Mouse (Mus musculus): ENCODE measurements at regions not wholly inside any gene's neighbourhood (a gene's known extent, or its start where the extent isn't known, plus 50 kb on each side); places are given as distances from the start of the nearest gene placed in this dataset.

- no peaks in the 10 kb centered on the region for H3K36me3 ChIP-seq
- ATAC-seq (ENCODE audit: low FRiP score, low read depth), result no peak
- no peaks in the 10 kb centered on the region for H3K9me3 ChIP-seq
- H3K27me3 ChIP-seq (replicated peaks), result no peaks in the 10 kb centered on the region
- 57% methylated on average over 2 of the region's 2 CpGs for WGBS
- no peak overlapping the region for H3K27ac ChIP-seq
- H3K4me3 ChIP-seq, result no peak overlapping the region
- H3K9ac ChIP-seq, result no peak overlapping the region
- no peaks in the 10 kb centered on the region for H3K4me1 ChIP-seq
- H3K4me2 ChIP-seq (replicated peaks), result no peak overlapping the region
Observed at GRCm38 (mm10) chr9:23050751-23051150, 172.1 kb upstream of the Bmper start.

- no peak for ATAC-seq (ENCODE audit: low FRiP score, low read depth)
- no peaks in the 10 kb centered on the region for H3K9me3 ChIP-seq
- 78% methylated on average over 4 of the region's 4 CpGs for WGBS
- H3K4me1 ChIP-seq, result peaks cover 24% of the 10 kb centered on the region
- no peak overlapping the region for H3K9ac ChIP-seq
- H3K27me3 ChIP-seq (replicated peaks), result no peaks in the 10 kb centered on the region
- no peak overlapping the region for H3K27ac ChIP-seq
- H3K4me3 ChIP-seq, result no peak overlapping the region
- no peaks in the 10 kb centered on the region for H3K36me3 ChIP-seq
- H3K4me2 ChIP-seq (replicated peaks), result no peak overlapping the region
Observed at GRCm38 (mm10) chr9:23059526-23059925, 163.3 kb upstream of the Bmper start.

GRCm38 (mm10) chr9:23060526-23060925 lies 162.3 kb upstream of the Bmper start:
- Histone ChIP-seq H3K4me3 (no peak overlapping the region), H3K27me3 (replicated peaks) (no peaks in the 10 kb centered on the region), H3K9me3 (no peaks in the 10 kb centered on the region), H3K4me2 (replicated peaks) (no peak overlapping the region), H3K9ac (no peak overlapping the region), H3K4me1 (peaks cover 24% of the 10 kb centered on the region), H3K27ac (no peak overlapping the region), H3K36me3 (no peaks in the 10 kb centered on the region)
- ATAC-seq (ENCODE audit: low FRiP score, low read depth), result no peak

- no peaks in the 10 kb centered on the region for H3K27me3 ChIP-seq (replicated peaks)
- no peak overlapping the region for H3K27ac ChIP-seq
- no peaks in the 10 kb centered on the region for H3K9me3 ChIP-seq
- peak; percentile 31; the same call in 1 of the 2 replicates for ATAC-seq (ENCODE audit: low FRiP score, low read depth)
- no peaks in the 10 kb centered on the region for H3K36me3 ChIP-seq
- peaks cover 24% of the 10 kb centered on the region for H3K4me1 ChIP-seq
- 7% methylated on average over 4 of the region's 4 CpGs for WGBS
- no peak overlapping the region for H3K4me2 ChIP-seq (replicated peaks)
- H3K4me3 ChIP-seq, result no peak overlapping the region
- no peak overlapping the region for H3K9ac ChIP-seq
Observed at GRCm38 (mm10) chr9:23061179-23061929, 161.5 kb upstream of the Bmper start.

- no peaks in the 10 kb centered on the region for H3K9me3 ChIP-seq
- H3K9ac ChIP-seq, result no peak overlapping the region
- peak; percentile 67 for ATAC-seq (ENCODE audit: low FRiP score, low read depth)
- H3K4me2 ChIP-seq (replicated peaks), result no peak overlapping the region
- no peaks in the 10 kb centered on the region for H3K36me3 ChIP-seq
- no peaks in the 10 kb centered on the region for H3K27me3 ChIP-seq (replicated peaks)
- H3K4me3 ChIP-seq, result no peak overlapping the region
- WGBS, result 21% methylated on average over 8 of the region's 8 CpGs
- H3K27ac ChIP-seq, result no peak overlapping the region
- H3K4me1 ChIP-seq, result peaks cover 24% of the 10 kb centered on the region
Observed at GRCm38 (mm10) chr9:23062057-23062655, 160.7 kb upstream of the Bmper start.

GRCm38 (mm10) chr9:23062656-23063444 lies 160.0 kb upstream of the Bmper start:
- Histone ChIP-seq H3K9me3 (no peaks in the 10 kb centered on the region), H3K4me1 (peaks cover 24% of the 10 kb centered on the region), H3K4me2 (replicated peaks) (no peak overlapping the region), H3K9ac (no peak overlapping the region), H3K27ac (no peak overlapping the region), H3K36me3 (no peaks in the 10 kb centered on the region), H3K27me3 (replicated peaks) (no peaks in the 10 kb centered on the region), H3K4me3 (no peak overlapping the region)
- ATAC-seq (ENCODE audit: low FRiP score, low read depth), result peak; percentile 55
- 42% methylated on average over 7 of the region's 7 CpGs for WGBS

GRCm38 (mm10) chr9:23064001-23064400 lies 158.9 kb upstream of the Bmper start:
- no peak overlapping the region for H3K9ac ChIP-seq

GRCm38 (mm10) chr9:23064811-23065210 lies 158.1 kb upstream of the Bmper start:
- 98% methylated on average over 3 of the region's 3 CpGs for WGBS
- Histone ChIP-seq H3K4me1 (peaks cover 24% of the 10 kb centered on the region), H3K36me3 (no peaks in the 10 kb centered on the region), H3K27ac (no peak overlapping the region), H3K9ac (no peak overlapping the region), H3K4me2 (replicated peaks) (no peak overlapping the region), H3K9me3 (no peaks in the 10 kb centered on the region), H3K27me3 (replicated peaks) (no peaks in the 10 kb centered on the region), H3K4me3 (no peak overlapping the region)
- no peak for ATAC-seq (ENCODE audit: low FRiP score, low read depth)

More at GRCm38 (mm10) chr9:23064001-23064400, 158.9 kb upstream of the Bmper start:
- Histone ChIP-seq H3K4me2 (replicated peaks) (no peak overlapping the region), H3K36me3 (no peaks in the 10 kb centered on the region), H3K4me1 (peaks cover 24% of the 10 kb centered on the region), H3K4me3 (no peak overlapping the region), H3K27me3 (replicated peaks) (no peaks in the 10 kb centered on the region), H3K27ac (no peak overlapping the region), H3K9me3 (no peaks in the 10 kb centered on the region)
- ATAC-seq (ENCODE audit: low FRiP score, low read depth), result no peak
- 86% methylated on average over 2 of the region's 2 CpGs for WGBS

- no peaks in the 10 kb centered on the region for H3K36me3 ChIP-seq
- H3K27me3 ChIP-seq (replicated peaks), result no peaks in the 10 kb centered on the region
- ATAC-seq (ENCODE audit: low FRiP score, low read depth), result no peak
- H3K4me2 ChIP-seq (replicated peaks), result no peak overlapping the region
- H3K27ac ChIP-seq, result no peak overlapping the region
- H3K9ac ChIP-seq, result no peak overlapping the region
- 45% methylated on average over 6 of the region's 6 CpGs for WGBS
- H3K4me3 ChIP-seq, result no peak overlapping the region
- H3K9me3 ChIP-seq, result no peaks in the 10 kb centered on the region
- H3K4me1 ChIP-seq, result no peaks in the 10 kb centered on the region; the same call in 1 of the 2 replicates
Observed at GRCm38 (mm10) chr9:23068101-23068791, 154.6 kb upstream of the Bmper start.

- H3K4me3 ChIP-seq, result no peak overlapping the region
- H3K9ac ChIP-seq, result no peak overlapping the region
- no peaks in the 10 kb centered on the region; the same call in 1 of the 2 replicates for H3K4me1 ChIP-seq
- ATAC-seq (ENCODE audit: low FRiP score, low read depth), result no peak
- no peaks in the 10 kb centered on the region for H3K9me3 ChIP-seq
- WGBS, result 87% methylated on average over 7 of the region's 7 CpGs
- H3K4me2 ChIP-seq (replicated peaks), result no peak overlapping the region
- no peaks in the 10 kb centered on the region for H3K36me3 ChIP-seq
- no peak overlapping the region for H3K27ac ChIP-seq
- H3K27me3 ChIP-seq (replicated peaks), result no peaks in the 10 kb centered on the region
Observed at GRCm38 (mm10) chr9:23069161-23069560, 153.7 kb upstream of the Bmper start.

- Histone ChIP-seq H3K4me3 (no peak overlapping the region), H3K36me3 (no peaks in the 10 kb centered on the region), H3K4me1 (no peaks in the 10 kb centered on the region; the same call in 1 of the 2 replicates), H3K27me3 (replicated peaks) (no peaks in the 10 kb centered on the region), H3K9ac (no peak overlapping the region), H3K27ac (no peak overlapping the region), H3K9me3 (no peaks in the 10 kb centered on the region), H3K4me2 (replicated peaks) (no peak overlapping the region)
- no peak for ATAC-seq (ENCODE audit: low FRiP score, low read depth)
- 53% methylated on average over 2 of the region's 2 CpGs for WGBS
Observed at GRCm38 (mm10) chr9:23071006-23071405, 151.9 kb upstream of the Bmper start.

GRCm38 (mm10) chr9:23072741-23073140 lies 150.1 kb upstream of the Bmper start:
- H3K4me2 ChIP-seq (replicated peaks), result no peak overlapping the region
- ATAC-seq (ENCODE audit: low FRiP score, low read depth), result no peak
- H3K9ac ChIP-seq, result no peak overlapping the region
- no peaks in the 10 kb centered on the region for H3K27me3 ChIP-seq (replicated peaks)
- no peaks in the 10 kb centered on the region for H3K36me3 ChIP-seq
- no peaks in the 10 kb centered on the region; the same call in 1 of the 2 replicates for H3K4me1 ChIP-seq
- WGBS, result 87% methylated on average over 8 of the region's 8 CpGs
- H3K9me3 ChIP-seq, result no peaks in the 10 kb centered on the region
- no peak overlapping the region for H3K27ac ChIP-seq
- H3K4me3 ChIP-seq, result no peak overlapping the region

All from neural tube, embryonic 12.5 days (tissue).